In the genomic region with DNA sequence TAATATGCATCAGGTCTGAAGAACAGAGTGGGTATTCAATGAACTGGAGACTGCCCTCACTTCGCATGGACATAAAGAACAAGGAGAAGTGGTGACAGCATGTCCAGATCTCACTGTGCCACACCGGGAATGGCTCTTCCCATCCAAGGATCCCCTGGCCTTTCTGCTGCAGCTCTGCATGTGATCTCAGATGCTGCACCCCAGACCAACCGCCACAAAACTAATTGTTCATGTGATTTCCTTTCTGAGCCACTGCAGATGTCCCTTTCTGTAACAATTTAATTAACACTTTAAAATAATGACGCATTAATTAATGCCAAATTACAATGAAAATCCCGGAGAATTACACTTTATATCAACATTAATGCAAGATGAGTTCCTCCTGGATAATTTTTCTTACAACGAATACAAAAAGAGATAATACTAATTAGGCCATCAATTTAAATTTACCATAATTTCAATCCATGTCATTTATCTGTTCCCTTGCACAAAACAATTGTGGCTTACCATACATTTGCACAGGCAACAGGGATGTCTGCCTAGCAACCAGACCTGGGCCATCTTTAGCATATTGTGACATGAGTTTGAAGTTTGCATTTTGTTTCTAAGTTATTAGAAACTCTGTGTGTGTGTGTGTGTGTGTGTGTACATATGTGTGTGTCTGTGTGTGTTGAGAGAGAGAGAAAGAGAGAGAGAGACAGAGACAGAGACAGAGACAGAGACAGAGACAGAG, we compare ENCODE assay signal across 22 mouse cellular contexts.
DNase-seq lines count a peak whose midpoint lies in the region; ATAC-seq and TF ChIP-seq lines count a peak whose summit lies in the region.
"Had no signal": no experiment of that assay in that cellular context is flagged by ENCODE, and none has a peak within 500 bp of the region (broad histone marks: within the 10 kb centered on the region; RNA-seq: fewer than 3 reads in every experiment).

No protein-coding gene starts in this region.

- TF ChIP-seq CTCF in brain, embryonic 14.5 days (IDR thresholded peaks at IDR 0.05; ENCODE audit: borderline replicate concordance, extremely low read depth, insufficient read depth, insufficient read length) = no peak

- no peak overlapping the region for H3K4me2 ChIP-seq in forebrain, embryonic 15.5 days (replicated peaks)
- H3K4me2 ChIP-seq: heart, embryonic 12.5 days; hindbrain, embryonic 13.5 days had no signal

- peaks cover 3% of the 10 kb centered on the region; the same call in 1 of the 2 replicates for H3K4me1 ChIP-seq in forebrain, embryonic 15.5 days
- H3K4me1 ChIP-seq: hindbrain, embryonic 13.5 days had no signal

- WGBS in forebrain, embryonic 15.5 days = 38% methylated on average over 6 of the region's 6 CpGs

- no peak overlapping the region for H3K4me3 ChIP-seq in forebrain, embryonic 15.5 days
- H3K4me3 ChIP-seq: embryonic facial prominence, embryonic 10.5 days; gastrocnemius, adult 2 months; heart, embryonic 12.5 days; hindbrain, embryonic 13.5 days had no signal

- no peaks in the 10 kb centered on the region for H3K36me3 ChIP-seq in forebrain, embryonic 15.5 days
- H3K36me3 ChIP-seq: embryonic facial prominence, embryonic 10.5 days; G1E; heart, embryonic 12.5 days; hindbrain, embryonic 13.5 days had no signal

- peak; percentile 6 for DNase-seq in embryo, embryonic 10 days (ENCODE audit: low spot score)
- DNase-seq in embryo, embryonic 9.5 days (ENCODE audit: extremely low spot score) = no peak
- peak; percentile 55 for DNase-seq in brain, embryonic 14.5 days (ENCODE audit: low read depth)
- DNase-seq in retina, postnatal 1 day = peak; percentile 69
- DNase-seq in kidney, adult 11 months = no peak
- no peak for DNase-seq in urinary bladder, postnatal 36 days (ENCODE audit: low spot score in 2 of 2)
- DNase-seq: adrenal gland, postnatal 36 days; B cell, adult 2 months; cerebellum, adult 11 months; cerebellum, adult 8-10 months; cerebellum, postnatal 14 days; gastrocnemius, adult 2 months; gastrocnemius, postnatal 25 days; heart, postnatal 36 days; kidney, adult 18-20 months had no signal

- ATAC-seq in forebrain, embryonic 15.5 days (replicated peaks) = peak; percentile 63
- ATAC-seq: CD4-positive, CD25-positive, alpha-beta regulatory T cell, adult 4 months; hindbrain, postnatal 0 days had no signal

- no peak overlapping the region for H3K9ac ChIP-seq in forebrain, embryonic 15.5 days (replicated peaks)
- H3K9ac ChIP-seq: heart, embryonic 12.5 days; hindbrain, embryonic 13.5 days had no signal

- no peak overlapping the region for H3K27ac ChIP-seq in forebrain, embryonic 15.5 days (replicated peaks)
- H3K27ac ChIP-seq: embryonic facial prominence, embryonic 10.5 days; gastrocnemius, adult 2 months; hindbrain, embryonic 13.5 days; hindbrain, postnatal 0 days had no signal

- TF ChIP-seq POLR2A in brain, embryonic 14.5 days (IDR thresholded peaks at IDR 0.05; ENCODE audit: borderline replicate concordance, extremely low read depth, insufficient read depth, insufficient read length, poor library complexity, severe bottlenecking) = no peak

- H3K27me3 ChIP-seq in forebrain, embryonic 15.5 days = no peaks in the 10 kb centered on the region
- H3K27me3 ChIP-seq: heart, embryonic 12.5 days; hindbrain, embryonic 13.5 days had no signal

- no peaks in the 10 kb centered on the region for H3K9me3 ChIP-seq in forebrain, embryonic 15.5 days
- H3K9me3 ChIP-seq: embryonic facial prominence, embryonic 10.5 days; heart, embryonic 12.5 days; hindbrain, embryonic 13.5 days had no signal

Comparison
In these comparisons a context has a peak if more than half of its experiments do, and no peak if none do; other contexts are left out.
1. DNase-seq: peak in embryo, embryonic 10 days (single experiment), brain, embryonic 14.5 days (single experiment) and retina, postnatal 1 day (single experiment); none in embryo, embryonic 9.5 days (single experiment), kidney, adult 11 months (single experiment) and urinary bladder, postnatal 36 days (0 of 2).